Mouse (Mus musculus) thymus, adult 2 months (tissue): ENCODE data around the gene Hs3st6.

ENCODE experiments used
- CTCF ChIP-seq: fragments of 200-500 bp; IDR thresholded peaks from 2 replicates; pipeline ENCODE4 v1.5.1; 2012; ENCODE audit warnings: mild to moderate bottlenecking, control low read depth, low read length, moderate library complexity, borderline replicate concordance; ENCODE audit not compliant: control insufficient read depth, poor library complexity, insufficient read depth; ENCODE audit errors: extremely low read depth
- POLR2A ChIP-seq: fragments of 200-500 bp; IDR thresholded peaks from 2 replicates; pipeline ENCODE4 v1.6.1; 2012; ENCODE audit warnings: mild to moderate bottlenecking, low read length, control low read depth, moderate library complexity; ENCODE audit not compliant: control insufficient read depth, poor library complexity, insufficient read depth; ENCODE audit errors: extremely low read depth

DNA sequence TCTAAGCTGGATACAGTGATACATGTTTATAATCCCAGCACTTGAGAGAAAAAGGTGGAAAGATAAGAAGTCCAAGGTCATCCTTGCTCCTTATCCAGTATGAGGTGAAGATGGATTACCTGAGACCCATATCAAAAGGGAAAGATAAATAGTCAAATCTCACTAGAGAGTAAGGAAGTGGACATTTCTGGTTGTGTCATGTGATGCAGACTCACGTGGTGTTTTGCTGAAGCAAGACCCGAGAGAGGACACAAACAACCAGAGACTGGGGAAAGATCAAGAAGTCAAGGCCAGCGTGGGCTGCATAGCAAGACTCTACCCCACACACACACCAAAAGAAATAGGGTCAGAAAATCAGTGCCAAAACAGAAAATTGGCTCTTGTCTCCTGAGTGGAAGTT is 44.2 kb downstream of the Hs3st6 start:
- TF ChIP-seq CTCF (no peak), POLR2A (no peak)
